Mouse (Mus musculus) heart, adult 11 months (tissue): ENCODE results near the gene Zswim8.
"Not testable (repeated sequence)": the region's sequence is repeated elsewhere in the genome, so short reads cannot be mapped to it uniquely, and the experiment has no call there.

Source experiments
- DNase-seq: peaks from one replicate; pipeline ENCODE4 v3.0.0; 2022

Zswim8 gene

DNA sequence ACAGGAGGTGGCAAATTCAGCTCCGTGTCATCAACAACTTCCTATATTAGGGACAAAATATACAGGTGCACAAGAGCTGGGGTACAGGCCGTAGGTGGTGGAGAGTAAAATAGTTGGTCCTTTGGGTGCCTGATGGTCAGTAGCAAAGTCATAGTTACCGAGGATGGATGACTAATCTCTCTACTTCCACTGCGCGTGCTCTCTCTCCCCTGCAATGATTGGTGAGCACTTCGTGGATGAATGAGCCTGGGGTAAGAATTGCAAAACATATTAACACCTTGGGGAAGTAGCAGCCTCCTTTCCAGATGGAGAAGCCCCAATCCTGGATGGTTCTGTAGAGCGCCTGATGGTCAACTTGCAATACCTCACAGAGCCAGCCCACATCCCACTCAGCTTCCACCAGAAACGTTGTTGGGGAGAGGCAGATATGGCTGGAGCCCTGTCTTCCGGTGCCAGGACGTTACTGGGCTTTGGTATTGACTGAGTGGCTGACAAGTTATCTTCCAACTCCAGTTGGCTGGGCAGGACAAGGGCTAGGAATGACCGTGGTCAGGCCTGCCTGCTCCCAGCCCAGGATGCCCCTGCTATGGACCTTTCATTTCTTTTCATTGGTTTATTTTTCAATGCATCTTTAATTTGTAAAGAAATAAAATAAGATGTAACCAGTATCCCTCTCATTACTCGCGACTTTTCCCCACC, 13.0 kb upstream of the Zswim8 start:
- DNase-seq, result peak; percentile 88

DNA sequence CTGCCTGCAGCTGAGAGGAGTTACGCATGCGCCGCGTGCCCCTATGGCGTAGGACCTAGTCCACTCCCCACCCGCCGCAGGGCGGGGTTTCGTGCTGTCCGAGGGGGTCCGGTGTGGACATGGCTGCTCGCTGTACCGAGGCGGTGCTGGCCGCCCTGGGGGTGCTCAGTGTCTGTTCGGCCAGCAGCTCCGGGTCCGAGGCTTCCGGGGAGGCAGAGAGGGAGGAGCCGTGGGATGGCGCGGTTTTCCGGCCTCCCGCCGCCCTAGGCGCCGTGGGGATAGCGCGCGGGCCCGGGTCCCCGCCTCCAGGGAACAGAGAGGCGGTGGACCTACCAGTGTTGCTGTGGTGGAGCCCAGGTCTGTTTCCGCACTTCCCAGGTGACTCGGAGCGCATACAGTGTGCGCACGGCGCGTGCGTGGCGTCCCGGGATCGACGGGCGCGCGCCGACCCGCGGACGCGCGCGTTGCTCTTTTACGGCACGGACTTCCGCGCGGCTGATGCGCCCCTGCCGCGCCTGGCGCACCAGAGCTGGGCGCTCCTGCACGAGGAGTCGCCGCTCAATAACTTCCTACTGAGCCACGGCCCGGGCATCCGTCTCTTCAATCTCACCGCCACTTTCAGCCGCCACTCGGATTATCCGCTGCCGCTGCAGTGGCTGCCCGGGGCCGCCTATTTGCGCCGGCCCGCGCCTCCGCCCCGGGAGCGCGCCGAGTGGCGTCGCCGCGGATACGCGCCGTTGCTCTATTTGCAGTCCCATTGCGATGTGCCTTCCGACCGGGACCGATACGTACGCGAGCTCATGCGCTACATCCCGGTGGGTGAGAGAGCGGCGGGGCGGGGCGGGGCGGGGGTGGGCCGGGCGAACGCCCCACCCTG, 12.2 kb upstream of the Zswim8 start, which contains the start of gene Fut11:
TSS of gene Fut11 (plus strand) at position 85 of the 877 bp plus-strand sequence.
- DNase-seq, result peak; percentile 99

DNA sequence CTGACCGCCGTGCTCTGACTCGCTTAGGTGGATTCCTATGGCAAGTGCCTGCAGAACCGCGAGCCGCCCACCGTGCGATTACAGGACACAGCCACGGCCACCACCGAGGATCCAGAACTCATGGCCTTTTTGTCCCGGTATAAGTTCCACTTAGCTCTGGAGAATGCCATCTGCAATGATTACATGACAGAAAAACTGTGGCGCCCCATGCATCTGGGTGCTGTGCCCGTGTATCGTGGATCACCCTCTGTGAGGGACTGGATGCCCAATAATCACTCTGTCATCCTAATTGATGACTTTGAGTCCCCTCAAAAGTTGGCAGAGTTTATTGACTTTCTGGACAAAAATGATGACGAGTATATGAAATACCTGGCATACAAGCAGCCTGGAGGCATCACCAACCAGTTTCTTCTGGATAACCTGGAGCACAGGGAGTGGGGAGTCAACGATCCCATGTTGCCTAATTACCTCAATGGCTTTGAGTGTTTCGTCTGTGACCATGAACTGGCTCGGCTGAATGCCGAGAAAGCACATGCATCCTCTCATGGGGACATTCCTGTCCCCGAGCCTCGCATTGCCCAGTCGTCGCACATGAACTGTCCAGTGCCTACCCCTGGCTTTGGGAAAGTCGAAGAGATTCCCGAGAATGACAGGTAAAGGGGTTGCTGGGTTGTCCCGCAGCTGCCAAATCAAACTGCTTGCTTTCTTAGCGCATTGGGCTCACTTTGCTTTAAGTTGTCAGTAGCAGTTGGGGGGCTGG, 11.4 kb upstream of the Zswim8 start:
- DNase-seq, result peak; percentile 95

DNA sequence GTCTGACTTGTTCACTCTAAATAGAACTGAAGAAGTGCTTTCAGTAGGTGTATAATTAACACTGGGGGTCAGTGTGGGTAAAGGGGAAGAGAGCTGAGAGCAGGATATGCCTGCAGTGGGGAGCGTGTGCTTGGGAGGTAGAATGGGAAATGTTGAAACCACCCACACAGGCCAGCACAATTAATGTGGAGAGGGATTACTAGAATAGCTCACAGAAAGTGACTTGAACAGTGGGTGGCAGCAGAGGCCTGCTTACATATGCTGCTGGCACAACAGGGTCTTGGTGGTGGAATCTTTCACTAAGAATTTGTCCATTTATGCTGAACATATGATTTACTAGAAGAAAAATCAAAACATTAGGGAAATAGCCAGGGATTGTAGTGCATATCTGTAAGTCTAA, 10.4 kb upstream of the Zswim8 start:
- peak; percentile 94 for DNase-seq

DNA sequence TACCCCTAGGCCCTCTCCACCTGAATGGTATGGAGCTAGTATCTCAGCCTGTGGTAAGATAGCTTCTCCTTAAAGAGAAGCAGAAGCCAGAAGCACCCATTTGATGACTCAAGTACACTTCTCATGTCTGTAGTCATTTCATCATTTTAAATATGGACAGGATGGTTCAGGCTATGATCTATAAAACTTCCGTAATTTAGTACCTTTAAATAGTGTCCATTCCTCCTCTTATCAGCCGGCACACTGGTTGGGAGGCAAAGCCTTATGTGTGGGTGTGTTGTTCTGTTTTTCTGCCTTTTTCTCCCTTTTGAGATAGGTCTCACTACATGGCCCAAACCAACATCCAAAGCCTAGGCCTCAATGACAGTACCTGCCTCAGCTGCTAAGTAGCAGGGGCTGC, 8.8 kb upstream of the Zswim8 start:
- DNase-seq, result no peak

DNA sequence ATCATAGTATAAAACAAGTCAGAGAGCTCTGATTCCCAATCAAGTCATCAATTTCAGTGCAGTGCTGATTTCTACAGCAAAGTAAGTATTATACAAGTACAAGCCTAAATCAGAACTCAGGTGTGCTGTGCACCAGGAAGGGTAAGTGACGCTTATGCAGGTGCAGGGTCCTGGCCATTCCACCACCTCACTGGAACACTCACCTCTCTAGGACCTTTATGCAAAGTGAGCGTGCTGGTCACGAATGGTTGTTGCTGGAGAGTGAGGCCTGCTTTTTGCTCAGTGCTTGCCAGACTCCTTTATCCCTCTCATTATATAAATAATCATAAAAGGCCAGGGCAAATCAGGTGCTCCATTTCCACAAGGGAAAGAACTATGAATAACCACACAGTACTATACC, 7.0 kb upstream of the Zswim8 start:
- peak; percentile 86 for DNase-seq

DNA sequence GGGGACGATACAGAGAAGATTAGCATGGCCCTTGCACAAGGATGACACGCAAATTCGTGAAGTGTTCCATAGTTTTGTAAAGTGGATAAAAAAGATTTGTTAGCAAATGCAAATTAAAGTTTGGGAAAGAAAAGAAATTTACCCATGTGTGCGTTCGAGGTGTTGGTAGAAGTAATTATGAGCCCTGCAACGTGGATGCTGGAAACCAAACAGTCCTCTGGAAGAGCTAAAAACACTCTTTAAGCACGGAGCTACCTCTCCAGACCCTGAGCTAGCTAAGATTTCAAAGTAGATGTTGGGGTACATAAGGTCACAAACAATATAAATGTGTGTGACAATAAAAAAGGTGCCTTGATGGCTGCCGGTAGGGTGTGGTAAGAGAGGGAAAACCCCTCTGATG, 5.8 kb upstream of the Zswim8 start:
- no peak for DNase-seq

DNA sequence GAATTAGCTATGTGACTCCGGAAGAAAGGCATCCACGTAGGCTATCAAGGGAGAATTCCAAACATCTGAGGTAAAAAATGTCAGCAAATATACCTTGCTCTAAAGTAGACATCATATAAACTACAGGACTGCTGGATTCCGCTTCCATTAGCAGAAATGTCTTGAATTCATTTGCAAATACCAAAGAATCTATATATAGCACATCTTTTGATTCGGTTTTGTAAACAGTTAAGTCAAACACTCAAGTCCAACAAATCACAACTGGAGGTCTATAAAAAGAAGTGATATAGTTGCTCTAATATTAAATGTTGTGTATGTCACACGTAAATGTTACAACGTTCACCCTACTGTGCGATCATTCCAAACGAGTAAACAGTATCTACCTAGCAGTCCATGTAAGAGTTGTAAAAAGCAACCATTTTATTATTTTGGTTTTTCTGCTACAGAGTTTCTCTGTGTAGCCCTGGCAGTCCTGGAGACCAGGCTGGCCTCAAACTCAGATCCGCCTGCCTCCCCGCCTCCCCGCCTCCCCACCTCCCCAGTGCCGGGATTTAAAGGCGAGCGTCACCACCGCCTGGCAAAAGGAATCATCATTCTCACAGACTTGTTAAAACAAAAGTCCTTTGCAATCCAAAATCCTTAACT, 5.1 kb upstream of the Zswim8 start:
- DNase-seq, result no peak

DNA sequence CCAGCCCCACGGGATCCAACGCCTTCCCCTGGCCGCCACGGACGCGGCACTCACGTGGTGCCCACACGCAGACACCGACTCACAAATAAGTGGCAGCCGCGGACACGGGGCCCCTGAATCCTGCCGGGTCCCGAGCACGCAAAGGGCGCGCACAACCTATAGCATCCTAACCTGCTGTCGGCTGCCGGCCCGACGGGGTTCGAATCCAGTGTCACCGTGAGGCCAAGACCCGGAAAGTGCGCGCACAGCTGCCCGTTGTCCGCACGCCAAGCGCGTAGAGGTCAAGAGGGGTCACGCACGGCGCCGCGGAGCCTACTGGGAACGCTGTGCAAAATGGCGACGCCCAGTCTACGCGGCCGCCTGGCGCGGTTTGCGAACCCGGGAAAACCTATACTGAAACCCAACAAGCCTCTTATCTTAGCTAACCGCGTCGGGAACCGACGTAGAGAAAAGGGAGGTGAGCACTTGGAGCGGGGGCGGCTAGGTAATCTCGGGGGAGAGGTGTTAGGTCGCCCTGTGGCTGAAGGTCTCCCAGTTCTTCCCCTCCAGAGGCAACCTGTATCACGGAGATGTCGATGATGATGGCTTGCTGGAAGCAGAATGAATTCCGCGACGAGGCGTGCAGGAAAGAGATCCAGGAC, 4.5 kb upstream of the Zswim8 start, which contains the start of gene Chchd1:
TSS of gene Chchd1 (plus strand) at position 266 of the 641 bp plus-strand sequence.
- DNase-seq, result peak; percentile 99

DNA sequence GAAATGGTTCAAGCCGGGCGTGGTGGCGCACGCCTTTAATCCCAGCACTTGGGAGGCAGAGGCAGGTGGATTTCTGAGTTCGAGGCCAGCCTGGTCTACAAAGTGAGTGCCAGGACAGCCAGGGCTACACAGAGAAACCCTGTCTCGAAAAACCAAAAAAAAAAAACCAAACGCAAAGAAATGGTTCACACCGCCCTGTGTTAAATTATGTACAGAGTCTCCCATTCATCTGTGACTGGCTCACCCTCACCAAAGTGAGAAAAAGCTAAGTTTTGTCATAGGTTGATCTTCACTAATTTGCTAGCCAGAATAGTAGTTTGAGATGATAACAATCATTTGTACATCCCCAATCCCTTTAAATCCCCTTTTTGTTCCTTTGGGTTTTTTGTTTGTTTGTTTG, 3.9 kb upstream of the Zswim8 start:
- not testable (repeated sequence) for DNase-seq

DNA sequence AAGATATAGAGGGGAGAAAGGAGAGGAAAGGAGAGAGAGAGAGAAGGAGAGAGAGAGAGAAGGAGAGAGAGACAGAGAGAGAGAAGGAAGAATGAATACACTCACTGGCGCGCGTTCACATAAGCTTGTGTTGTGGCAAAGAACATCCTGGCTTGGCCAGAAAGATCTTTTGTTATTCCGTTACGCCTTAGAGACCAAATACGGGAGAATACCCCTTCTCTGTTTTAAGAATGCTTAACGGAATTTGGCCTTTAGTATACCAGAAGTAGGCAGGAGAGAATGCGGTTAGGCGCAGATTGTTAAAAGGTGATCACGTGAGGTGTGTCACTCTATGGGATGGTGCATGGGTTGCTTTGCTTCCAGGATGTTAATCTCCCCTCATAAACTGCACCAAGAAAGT, 887 bp downstream of the Zswim8 start:
- no peak for DNase-seq

DNA sequence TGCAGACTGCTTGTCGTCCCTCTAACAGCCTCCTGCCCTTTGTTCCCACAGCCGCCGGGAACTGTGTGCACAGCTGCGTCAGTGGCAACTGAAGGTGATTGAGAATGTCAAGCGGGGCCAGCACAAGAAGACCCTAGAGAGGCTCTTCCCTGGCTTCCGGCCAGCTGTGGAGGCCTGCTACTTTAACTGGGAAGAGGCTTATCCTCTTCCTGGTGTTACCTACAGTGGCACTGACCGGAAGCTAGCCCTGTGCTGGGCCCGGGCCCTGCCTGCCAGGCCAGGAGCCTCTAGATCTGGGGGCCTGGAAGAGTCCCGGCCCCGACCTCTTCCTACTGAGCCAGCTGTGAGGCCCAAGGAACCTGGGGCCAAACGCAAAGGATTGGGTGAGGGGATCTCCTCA, 6.5 kb downstream of the Zswim8 start:
- peak; percentile 90 for DNase-seq

DNA sequence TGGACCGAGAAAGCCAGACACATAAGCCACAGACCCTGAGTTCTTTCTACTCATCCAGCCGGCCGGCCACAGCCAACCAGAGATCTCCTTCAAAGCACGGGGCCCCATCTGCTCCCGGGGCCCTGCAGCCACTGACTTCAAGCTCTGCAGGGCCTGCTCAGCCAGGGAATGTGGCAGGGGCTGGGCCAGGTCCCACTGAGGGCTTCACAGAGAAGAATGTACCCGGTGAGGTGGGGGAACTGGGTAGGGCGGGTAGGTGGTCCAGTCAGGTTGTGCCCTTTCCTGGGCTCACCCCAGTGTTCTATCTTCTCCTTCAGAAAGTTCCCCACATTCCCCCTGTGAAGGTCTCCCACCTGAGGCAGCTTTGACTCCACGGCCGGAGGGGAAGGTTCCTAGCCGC, 11.1 kb downstream of the Zswim8 start:
- DNase-seq, result peak; percentile 91

DNA sequence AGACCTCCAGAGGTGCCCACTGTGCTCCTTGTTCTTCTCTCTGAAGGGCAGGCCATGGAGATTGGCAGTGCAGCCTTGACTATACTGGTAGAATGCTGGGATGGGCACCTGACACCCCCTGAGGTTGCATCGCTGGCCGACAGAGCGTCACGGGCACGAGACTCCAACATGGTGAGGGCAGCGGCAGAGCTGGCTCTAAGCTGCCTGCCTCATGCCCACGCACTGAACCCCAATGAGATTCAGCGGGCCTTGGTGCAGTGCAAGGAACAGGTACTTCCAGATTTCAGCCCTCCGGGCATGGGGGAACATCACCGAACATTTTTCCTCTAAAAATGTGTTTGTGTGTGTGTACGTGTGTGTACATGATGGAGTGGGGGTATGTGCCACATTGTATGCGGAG, 12.4 kb downstream of the Zswim8 start:
- peak; percentile 90 for DNase-seq

DNA sequence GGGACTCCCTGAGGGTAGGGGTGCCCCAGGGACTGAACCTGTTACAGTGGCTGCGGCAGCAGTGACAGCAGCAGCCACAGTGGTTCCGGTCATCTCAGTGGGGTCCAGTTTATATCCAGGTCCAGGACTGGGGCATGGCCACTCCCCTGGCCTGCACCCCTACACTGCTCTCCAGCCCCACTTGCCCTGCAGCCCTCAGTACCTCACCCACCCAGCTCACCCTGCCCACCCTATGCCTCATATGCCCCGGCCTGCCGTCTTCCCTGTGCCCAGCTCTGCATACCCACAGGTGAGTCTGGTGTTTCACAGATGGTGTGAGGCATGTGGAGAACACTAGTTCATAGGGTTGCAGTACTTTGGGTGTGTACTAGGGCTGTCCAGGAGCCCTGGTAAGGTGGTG, 14.0 kb downstream of the Zswim8 start:
- DNase-seq, result peak; percentile 91

DNA sequence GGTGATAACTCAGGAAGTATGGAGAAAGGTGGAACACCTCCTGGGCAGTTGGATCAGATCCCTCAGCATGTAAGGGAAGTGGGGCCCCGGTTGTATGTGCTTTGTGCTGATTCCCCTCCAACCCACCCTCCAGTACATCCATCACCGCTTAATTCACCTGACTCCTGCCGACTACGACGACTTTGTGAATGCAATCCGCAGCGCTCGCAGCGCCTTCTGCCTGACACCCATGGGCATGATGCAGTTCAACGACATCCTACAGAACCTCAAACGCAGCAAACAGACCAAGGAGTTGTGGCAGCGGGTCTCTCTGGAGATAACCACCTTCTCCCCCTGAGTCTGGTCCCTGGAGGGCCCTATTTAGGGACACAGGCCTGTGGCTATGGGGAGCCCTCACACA, 15.7 kb downstream of the Zswim8 start:
- DNase-seq, result no peak

DNA sequence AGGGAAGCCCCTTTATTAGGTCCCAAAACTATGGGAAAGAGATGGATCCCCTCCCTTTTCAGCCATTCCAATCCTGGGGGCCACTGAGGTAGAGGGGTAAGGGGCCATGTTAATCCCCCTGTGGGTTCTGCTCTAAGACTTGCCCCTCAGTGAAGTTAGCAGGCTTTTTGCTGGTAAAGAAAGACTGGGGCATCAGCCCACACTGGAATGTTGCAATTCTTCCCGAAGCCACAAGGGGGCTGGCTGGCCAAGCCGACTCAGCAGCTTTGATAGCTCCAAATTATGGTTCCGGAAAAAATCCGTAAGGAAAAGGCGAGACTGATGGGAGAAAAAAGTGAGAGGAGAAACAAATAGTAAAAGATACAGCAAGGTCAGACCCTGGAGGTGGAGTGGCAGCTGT, 16.7 kb downstream of the Zswim8 start:
- peak; percentile 95 for DNase-seq

DNA sequence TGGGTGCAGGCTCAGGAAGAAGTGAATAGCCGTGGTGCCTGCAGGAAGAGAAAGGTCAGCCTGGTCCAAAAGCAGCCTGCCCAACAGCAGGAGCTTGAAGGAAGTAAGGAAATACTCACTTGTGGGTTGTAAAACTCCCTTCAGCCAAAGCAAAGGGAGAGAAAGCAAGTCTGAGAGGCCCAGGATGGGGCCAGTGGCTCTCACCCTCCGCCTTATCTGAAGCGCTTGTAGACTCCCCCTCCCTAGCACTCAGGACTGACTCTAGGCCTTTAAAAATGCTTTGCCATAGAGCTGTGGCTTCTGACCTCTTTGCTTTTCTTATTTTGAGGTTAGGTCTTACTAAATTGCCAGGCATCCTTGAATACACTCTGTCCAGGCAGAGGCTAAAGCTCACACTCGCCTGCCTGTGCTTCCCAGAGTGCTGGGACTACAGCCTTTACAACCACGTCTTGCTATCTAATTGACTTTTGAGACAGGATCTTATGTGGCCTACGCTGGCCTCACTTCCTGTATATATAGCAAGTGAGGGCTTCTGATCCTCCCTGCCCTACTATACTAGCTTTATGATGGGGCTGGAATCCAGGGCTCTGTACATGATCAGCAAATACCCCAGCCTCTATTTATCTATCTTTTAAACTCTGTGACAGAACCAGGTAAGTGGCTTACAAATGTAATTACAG, 18.4 kb downstream of the Zswim8 start:
- no peak for DNase-seq

DNA sequence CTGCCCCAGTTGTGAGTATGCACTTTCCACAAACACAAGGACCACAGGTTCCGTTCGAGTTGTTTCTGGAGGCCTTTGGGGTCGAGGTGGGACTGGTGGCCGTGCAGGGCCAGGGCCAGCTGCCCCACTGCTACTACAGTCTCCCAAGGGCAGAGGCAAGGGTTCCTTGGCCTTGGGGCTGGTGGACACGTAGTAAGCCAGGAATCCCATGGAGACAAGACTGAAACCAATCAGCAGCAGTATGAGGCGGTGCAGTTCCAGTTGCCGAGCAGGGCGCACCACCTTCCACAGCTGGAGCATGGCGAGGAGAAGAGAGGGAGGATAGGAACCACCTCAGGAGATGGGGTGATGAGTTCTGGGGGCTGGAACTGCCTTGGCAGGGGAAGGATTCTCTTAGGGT, 22.5 kb downstream of the Zswim8 start:
- DNase-seq, result no peak

DNA sequence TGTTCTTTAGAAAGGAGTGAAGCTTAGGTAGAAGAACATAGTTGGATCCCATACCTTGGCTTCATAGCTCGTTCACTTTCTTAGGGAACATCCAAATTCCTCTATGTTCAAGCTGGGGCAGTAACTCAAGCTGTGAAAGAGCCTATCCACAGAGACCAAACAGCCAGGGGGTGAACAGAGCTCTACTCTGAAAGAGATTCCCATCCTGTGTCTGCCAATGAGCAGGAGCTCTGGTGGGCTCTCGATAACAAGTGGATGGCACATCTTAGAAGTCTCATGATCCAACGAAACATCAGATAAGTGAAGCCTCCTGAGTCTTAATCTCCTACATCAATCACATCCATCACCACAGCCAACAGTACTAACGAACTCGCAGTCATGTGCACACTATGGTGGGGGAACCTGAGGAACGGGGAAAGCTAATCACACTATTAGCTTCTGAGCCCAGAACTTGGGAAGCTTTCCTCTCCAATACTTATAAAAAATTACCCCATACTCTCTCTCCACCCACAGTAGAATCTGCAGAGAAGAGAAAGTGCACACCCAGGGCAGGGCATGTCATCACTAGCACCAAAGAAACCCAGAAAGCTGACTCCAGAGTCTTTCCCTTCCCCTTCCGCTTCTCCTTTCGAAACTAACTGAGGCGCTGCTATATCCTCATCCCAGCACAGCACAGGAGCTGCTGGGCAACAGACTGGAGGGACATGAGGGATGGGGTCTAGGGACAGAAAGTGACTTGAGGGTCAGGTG, 23.7 kb downstream of the Zswim8 start:
- DNase-seq, result peak; percentile 94
